Mouse (Mus musculus): ENCODE data around the gene Ppdpf. TPM values are rescaled to one million over a fixed set of nuclear protein-coding genes. Genes with fewer than 3 reads are reported as not detected.

The Ppdpf gene
- polyA plus RNA-seq, 1 experiment from 2014 or later = 442 TPM

DNA sequence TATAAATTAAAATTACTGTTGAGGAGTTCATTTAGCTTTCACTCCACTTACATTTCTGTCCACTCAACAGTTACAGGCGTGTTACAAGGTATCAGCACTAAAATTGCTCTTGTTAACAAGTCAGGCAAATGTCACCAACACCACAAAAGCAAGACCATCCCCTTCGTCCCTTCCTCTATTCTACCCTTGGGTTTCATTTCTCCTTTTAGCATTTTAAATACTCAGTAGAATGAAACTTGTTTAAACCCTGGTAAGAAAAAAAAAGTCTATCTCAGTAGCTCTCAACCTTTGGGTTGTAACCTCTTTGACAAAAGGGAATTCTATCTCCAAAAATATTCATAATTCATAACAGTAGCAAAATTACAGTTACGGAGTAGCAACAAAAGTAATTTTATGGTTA, 6.0 kb downstream of the Ppdpf start:
- H3K4me3 ChIP-seq (replicated peaks; ENCODE audit: low read depth, low read length) = no peak overlapping the region
- no peak overlapping the region for H3K4me2 ChIP-seq (ENCODE audit: low read length)
- DNase-seq (no peak), ATAC-seq (ENCODE audit: low FRiP score, low TSS enrichment) (no peak)
- H3K27me3 ChIP-seq (ENCODE audit: control insufficient read depth, insufficient read depth, low read length) = no peaks in the 10 kb centered on the region
- 80% methylated on average over 3 of the region's 3 CpGs for WGBS
- H3K4me1 ChIP-seq (ENCODE audit: control insufficient read depth, insufficient read depth, low read length) = peaks cover 8% of the 10 kb centered on the region
- H3K36me3 ChIP-seq (ENCODE audit: control insufficient read depth, insufficient read depth, low read length) = peaks cover 10% of the 10 kb centered on the region
- no peak overlapping the region for H3K9ac ChIP-seq (replicated peaks; ENCODE audit: low read length)
- no peak overlapping the region for H3K27ac ChIP-seq (replicated peaks; ENCODE audit: low read depth, low read length)
- H3K9me3 ChIP-seq (ENCODE audit: control insufficient read depth, low read length) = no peaks in the 10 kb centered on the region

DNA sequence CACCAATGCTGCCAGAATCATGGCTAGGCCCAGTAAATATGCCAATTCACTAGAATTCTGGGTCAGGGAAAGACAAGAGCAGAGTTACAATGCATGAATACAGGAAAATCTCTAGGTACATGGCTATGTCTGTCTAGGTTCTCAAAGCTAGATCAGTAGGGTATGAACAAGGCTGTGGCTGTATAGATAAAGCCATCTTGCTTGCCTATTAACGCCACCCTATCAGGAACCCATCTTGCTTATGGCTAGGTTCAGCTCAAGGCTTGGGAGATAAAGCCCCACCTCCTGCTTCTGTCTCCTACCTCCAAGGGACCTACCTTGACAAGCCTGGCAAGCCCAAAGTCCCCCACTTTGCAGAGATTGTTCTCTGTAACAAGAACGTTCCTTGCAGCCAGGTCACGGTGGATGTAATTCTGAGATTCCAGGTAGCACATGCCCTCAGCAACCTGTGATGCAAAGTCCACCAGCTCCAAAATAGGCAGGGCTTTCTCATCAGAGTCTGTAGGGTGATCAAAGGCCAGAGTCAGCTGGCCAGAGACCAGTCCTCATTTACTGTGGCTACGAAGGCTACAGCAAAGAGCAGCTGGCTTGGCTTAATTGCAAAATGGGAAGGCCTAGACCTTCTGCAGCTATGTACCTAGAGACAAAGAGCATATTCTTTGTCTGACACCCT, 9.7 kb downstream of the Ppdpf start:
- 94% methylated on average over 4 of the region's 4 CpGs for WGBS
- no peaks in the 10 kb centered on the region for H3K9me3 ChIP-seq (ENCODE audit: control insufficient read depth, low read length)
- no peak for ATAC-seq (ENCODE audit: low FRiP score, low TSS enrichment)

DNA sequence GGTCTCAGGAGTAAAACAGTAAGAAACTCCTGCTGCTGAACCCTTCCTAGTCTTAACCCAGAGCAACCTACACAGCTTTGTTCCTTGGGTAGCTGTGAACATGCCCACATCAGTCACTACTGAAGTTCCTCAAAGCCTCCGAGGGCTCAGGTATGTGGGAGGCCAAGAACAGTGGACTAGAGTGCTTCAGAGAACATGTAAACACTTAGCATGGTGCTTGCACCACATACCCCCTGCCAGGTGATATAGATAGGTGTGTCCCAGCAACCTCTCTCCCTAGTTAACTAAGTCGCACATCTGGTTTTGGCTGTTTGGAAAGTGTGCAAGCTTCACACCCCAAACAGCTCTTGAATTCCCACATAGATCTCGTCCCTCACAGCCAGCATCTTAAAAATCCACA, 14.6 kb downstream of the Ppdpf start:
- Histone ChIP-seq H3K4me3 (replicated peaks; ENCODE audit: low read depth, low read length) (no peak overlapping the region), H3K27ac (replicated peaks; ENCODE audit: low read depth, low read length) (no peak overlapping the region), H3K4me2 (ENCODE audit: low read length) (no peak overlapping the region), H3K4me1 (ENCODE audit: control insufficient read depth, insufficient read depth, low read length) (no peaks in the 10 kb centered on the region), H3K9ac (replicated peaks; ENCODE audit: low read length) (no peak overlapping the region), H3K27me3 (ENCODE audit: control insufficient read depth, insufficient read depth, low read length) (no peaks in the 10 kb centered on the region), H3K36me3 (ENCODE audit: control insufficient read depth, insufficient read depth, low read length) (no peaks in the 10 kb centered on the region), H3K9me3 (ENCODE audit: control insufficient read depth, low read length) (no peaks in the 10 kb centered on the region)
- ATAC-seq (ENCODE audit: low FRiP score, low TSS enrichment) (no peak), DNase-seq (no peak)
- WGBS = 90% methylated on average over 3 of the region's 3 CpGs

More for the DNA sequence above, 9.7 kb downstream of the Ppdpf start:
- no peak for DNase-seq
- Histone ChIP-seq H3K9ac (replicated peaks; ENCODE audit: low read length) (no peak overlapping the region), H3K27ac (replicated peaks; ENCODE audit: low read depth, low read length) (no peak overlapping the region), H3K36me3 (ENCODE audit: control insufficient read depth, insufficient read depth, low read length) (no peaks in the 10 kb centered on the region), H3K4me3 (replicated peaks; ENCODE audit: low read depth, low read length) (no peak overlapping the region), H3K27me3 (ENCODE audit: control insufficient read depth, insufficient read depth, low read length) (no peaks in the 10 kb centered on the region), H3K4me1 (ENCODE audit: control insufficient read depth, insufficient read depth, low read length) (no peaks in the 10 kb centered on the region), H3K4me2 (ENCODE audit: low read length) (no peak overlapping the region)

DNA sequence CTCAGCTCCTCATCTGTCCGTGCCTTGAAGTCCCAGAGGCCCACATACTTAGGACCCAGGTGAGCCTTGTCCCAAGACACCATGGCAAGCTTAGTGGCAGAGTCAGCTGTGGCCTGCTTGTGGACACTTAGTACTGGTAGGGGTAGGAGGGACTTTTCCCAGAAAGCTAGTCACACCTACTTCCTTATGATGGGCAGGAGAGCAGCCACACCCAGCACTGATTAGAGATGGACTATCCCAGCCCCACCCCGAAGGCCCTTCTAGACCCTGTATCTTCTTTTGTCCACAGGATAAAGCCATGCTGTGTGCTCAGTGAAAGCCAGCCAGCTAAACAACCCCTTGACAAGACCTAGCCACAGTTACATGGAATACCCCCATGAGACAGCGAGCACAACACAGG, 15.4 kb downstream of the Ppdpf start, which contains the start of gene Ptk6:
Gene Ptk6, minus strand, starts transcription at position 368 of the 400 bp plus-strand sequence.
- Histone ChIP-seq H3K4me1 (ENCODE audit: control insufficient read depth, insufficient read depth, low read length) (no peaks in the 10 kb centered on the region), H3K27ac (replicated peaks; ENCODE audit: low read depth, low read length) (no peak within 1 kb of the TSS), H3K4me2 (ENCODE audit: low read length) (no peak within 1 kb of the TSS), H3K36me3 (ENCODE audit: control insufficient read depth, insufficient read depth, low read length) (no peaks in the 10 kb centered on the region), H3K4me3 (replicated peaks; ENCODE audit: low read depth, low read length) (no peak within 1 kb of the TSS), H3K27me3 (ENCODE audit: control insufficient read depth, insufficient read depth, low read length) (no peaks in the 10 kb centered on the region), H3K9ac (replicated peaks; ENCODE audit: low read length) (no peak within 1 kb of the TSS), H3K9me3 (ENCODE audit: control insufficient read depth, low read length) (no peaks in the 10 kb centered on the region)
- 84% methylated on average over 3 of the region's 3 CpGs for WGBS
- ATAC-seq (ENCODE audit: low FRiP score, low TSS enrichment) = no peak
- no peak for DNase-seq

DNA sequence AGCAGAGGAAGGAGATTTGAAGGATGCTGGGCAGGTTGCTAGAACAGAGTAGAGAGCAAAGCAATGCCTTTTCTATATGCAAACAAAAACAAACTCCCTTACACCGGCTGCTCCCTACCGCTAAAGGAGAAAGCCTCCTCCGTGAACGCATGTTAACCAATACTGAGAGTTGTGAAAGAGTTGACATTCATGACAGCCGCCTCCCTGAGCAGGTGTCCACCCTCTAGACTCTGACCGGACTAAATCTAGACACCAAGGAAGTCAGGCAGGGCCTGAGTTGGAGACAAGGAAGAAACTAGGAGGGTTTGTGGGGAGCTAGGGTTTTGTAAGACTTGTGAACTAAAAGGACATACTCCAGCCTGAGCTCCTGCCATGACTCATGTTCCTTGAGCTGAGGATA, 15.8 kb downstream of the Ppdpf start:
- H3K4me1 ChIP-seq (ENCODE audit: control insufficient read depth, insufficient read depth, low read length) = no peaks in the 10 kb centered on the region
- no peaks in the 10 kb centered on the region for H3K27me3 ChIP-seq (ENCODE audit: control insufficient read depth, insufficient read depth, low read length)
- no peak overlapping the region for H3K9ac ChIP-seq (replicated peaks; ENCODE audit: low read length)
- no peaks in the 10 kb centered on the region for H3K36me3 ChIP-seq (ENCODE audit: control insufficient read depth, insufficient read depth, low read length)
- no peak for ATAC-seq (ENCODE audit: low FRiP score, low TSS enrichment)
- no peak overlapping the region for H3K4me3 ChIP-seq (replicated peaks; ENCODE audit: low read depth, low read length)
- WGBS = 84% methylated on average over 6 of the region's 6 CpGs
- H3K27ac ChIP-seq (replicated peaks; ENCODE audit: low read depth, low read length) = no peak overlapping the region
- no peaks in the 10 kb centered on the region for H3K9me3 ChIP-seq (ENCODE audit: control insufficient read depth, low read length)
- no peak overlapping the region for H3K4me2 ChIP-seq (ENCODE audit: low read length)
- no peak for DNase-seq

DNA sequence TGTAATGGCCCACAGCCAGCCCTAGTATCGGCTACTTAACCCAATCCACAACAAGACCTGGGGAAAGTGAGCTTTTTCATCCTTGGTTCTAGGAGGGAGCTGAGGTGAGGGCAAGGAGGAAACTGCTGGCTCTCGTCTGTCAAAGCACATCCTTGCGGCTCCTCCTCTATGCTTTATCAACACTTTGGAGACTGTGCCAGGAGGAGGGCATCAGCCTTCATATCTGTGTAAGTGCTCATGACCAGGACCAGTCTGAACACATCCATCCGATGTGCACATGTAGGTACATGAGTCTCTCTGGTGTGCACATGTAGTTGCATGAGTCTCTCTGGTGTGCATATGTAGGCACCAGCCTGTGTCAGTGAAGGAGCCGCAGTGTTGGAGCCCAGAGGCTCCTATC, 18.6 kb downstream of the Ppdpf start:
- Histone ChIP-seq H3K27me3 (ENCODE audit: control insufficient read depth, insufficient read depth, low read length) (no peaks in the 10 kb centered on the region), H3K36me3 (ENCODE audit: control insufficient read depth, insufficient read depth, low read length) (no peaks in the 10 kb centered on the region), H3K4me2 (ENCODE audit: low read length) (no peak overlapping the region), H3K4me1 (ENCODE audit: control insufficient read depth, insufficient read depth, low read length) (no peaks in the 10 kb centered on the region), H3K9me3 (ENCODE audit: control insufficient read depth, low read length) (no peaks in the 10 kb centered on the region), H3K27ac (replicated peaks; ENCODE audit: low read depth, low read length) (no peak overlapping the region), H3K9ac (replicated peaks; ENCODE audit: low read length) (no peak overlapping the region), H3K4me3 (replicated peaks; ENCODE audit: low read depth, low read length) (no peak overlapping the region)
- DNase-seq = no peak
- no peak for ATAC-seq (ENCODE audit: low FRiP score, low TSS enrichment)
- WGBS = 91% methylated on average over 5 of the region's 5 CpGs

DNA sequence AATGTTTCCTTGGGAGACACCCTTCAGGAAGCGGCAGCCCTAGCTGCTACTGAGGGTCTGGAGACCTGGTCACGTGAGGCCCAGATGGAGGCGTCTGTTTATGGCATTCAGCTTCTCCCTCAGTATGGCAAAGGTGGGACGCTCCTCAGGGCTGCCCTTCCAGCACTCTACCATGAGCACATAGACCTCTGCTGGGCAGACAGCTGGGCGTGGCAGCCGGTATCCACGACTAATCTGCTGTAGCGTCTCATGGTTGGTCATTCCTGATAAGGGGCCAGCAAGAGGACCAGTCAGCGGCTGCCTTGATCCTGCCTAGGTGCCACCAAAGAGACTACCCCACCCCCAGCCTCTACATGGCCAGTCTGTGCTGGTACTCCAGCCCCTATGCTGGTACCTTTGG, 19.1 kb downstream of the Ppdpf start:
- H3K4me2 ChIP-seq (ENCODE audit: low read length) = no peak overlapping the region
- no peak overlapping the region for H3K27ac ChIP-seq (replicated peaks; ENCODE audit: low read depth, low read length)
- no peaks in the 10 kb centered on the region for H3K9me3 ChIP-seq (ENCODE audit: control insufficient read depth, low read length)
- no peaks in the 10 kb centered on the region for H3K36me3 ChIP-seq (ENCODE audit: control insufficient read depth, insufficient read depth, low read length)
- H3K4me1 ChIP-seq (ENCODE audit: control insufficient read depth, insufficient read depth, low read length) = no peaks in the 10 kb centered on the region
- H3K4me3 ChIP-seq (replicated peaks; ENCODE audit: low read depth, low read length) = no peak overlapping the region
- no peak for DNase-seq
- H3K27me3 ChIP-seq (ENCODE audit: control insufficient read depth, insufficient read depth, low read length) = peaks cover 2% of the 10 kb centered on the region; the same call in 1 of the 2 replicates
- no peak overlapping the region for H3K9ac ChIP-seq (replicated peaks; ENCODE audit: low read length)
- 83% methylated on average over 9 of the region's 9 CpGs for WGBS
- no peak for ATAC-seq (ENCODE audit: low FRiP score, low TSS enrichment)

DNA sequence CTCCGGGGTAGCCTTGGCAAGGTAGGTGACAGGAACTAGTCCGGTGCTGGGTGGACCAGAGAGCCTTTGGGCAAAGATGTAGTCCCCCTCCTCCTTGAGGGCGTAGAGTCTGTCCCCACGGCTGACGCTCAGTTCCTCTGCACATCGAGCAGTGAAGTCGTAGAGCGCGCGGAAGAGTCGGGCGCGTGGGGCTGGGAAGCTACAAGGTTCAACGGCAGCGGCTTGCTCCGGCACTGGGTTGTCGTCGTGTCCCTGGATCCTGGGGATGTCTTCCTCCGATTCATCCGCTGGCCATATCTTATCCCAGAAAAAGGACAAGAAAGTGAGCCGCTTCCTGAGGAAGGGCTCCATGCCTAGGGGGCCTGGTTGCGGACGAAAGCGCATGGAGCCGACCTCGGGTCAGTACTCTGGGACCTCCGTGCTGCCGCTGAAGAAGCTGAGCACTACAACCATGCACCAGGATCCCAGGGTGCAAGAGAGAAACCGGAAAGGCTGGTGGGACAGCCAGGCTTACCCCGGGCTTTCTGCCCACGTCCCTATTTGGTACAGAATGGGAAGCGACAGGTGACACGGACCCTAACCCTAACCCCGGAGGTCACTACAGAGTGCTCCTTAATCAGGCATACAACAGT, 25.5 kb downstream of the Ppdpf start:
- H3K36me3 ChIP-seq (ENCODE audit: control insufficient read depth, insufficient read depth, low read length) = no peaks in the 10 kb centered on the region
- H3K27ac ChIP-seq (replicated peaks; ENCODE audit: low read depth, low read length) = no peak overlapping the region
- peaks cover 27% of the 10 kb centered on the region for H3K27me3 ChIP-seq (ENCODE audit: control insufficient read depth, insufficient read depth, low read length)
- H3K4me1 ChIP-seq (ENCODE audit: control insufficient read depth, insufficient read depth, low read length) = peaks cover 12% of the 10 kb centered on the region; the same call in 1 of the 2 replicates
- no peak overlapping the region for H3K9ac ChIP-seq (replicated peaks; ENCODE audit: low read length)
- 3% methylated on average over 34 of the region's 34 CpGs for WGBS
- no peaks in the 10 kb centered on the region for H3K9me3 ChIP-seq (ENCODE audit: control insufficient read depth, low read length)
- no peak for ATAC-seq (ENCODE audit: low FRiP score, low TSS enrichment)
- H3K4me3 ChIP-seq (replicated peaks; ENCODE audit: low read depth, low read length) = peak overlapping the region; percentile 18; the same call in 1 of the 2 replicates
- DNase-seq = peak; percentile 36
- H3K4me2 ChIP-seq (ENCODE audit: low read length) = peak overlapping the region; percentile 41

DNA sequence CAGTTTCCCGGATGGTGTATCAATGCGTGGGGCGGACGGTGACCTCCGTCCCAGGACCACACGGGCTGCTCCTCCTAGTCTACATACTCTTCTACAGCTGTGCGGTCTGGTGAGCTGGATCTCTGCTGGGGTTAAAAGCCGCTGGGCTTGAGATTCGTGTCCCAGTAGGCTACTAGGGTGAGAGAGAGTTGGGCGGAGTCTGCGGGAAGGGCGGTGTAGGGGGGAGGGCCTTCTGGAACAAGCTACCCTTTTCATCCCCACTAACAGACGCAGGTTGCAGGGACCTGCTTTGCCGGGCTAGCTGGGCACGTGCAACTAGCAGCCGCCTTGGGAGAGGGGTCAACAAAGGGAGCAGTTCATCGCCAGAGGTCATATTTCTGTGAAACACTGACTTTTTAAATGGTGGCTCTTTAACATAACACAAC, 26.0 kb downstream of the Ppdpf start, which contains the start of gene Srms:
Gene Srms, minus strand, starts transcription at position 165 of the 425 bp plus-strand sequence.
- Histone ChIP-seq H3K4me2 (ENCODE audit: low read length) (peak within 1 kb of the TSS; percentile 41), H3K4me1 (ENCODE audit: control insufficient read depth, insufficient read depth, low read length) (peaks cover 12% of the 10 kb centered on the region; the same call in 1 of the 2 replicates), H3K4me3 (replicated peaks; ENCODE audit: low read depth, low read length) (peak within 1 kb of the TSS; percentile 18; the same call in 1 of the 2 replicates), H3K27me3 (ENCODE audit: control insufficient read depth, insufficient read depth, low read length) (peaks cover 27% of the 10 kb centered on the region), H3K9ac (replicated peaks; ENCODE audit: low read length) (no peak within 1 kb of the TSS), H3K27ac (replicated peaks; ENCODE audit: low read depth, low read length) (no peak within 1 kb of the TSS), H3K9me3 (ENCODE audit: control insufficient read depth, low read length) (no peaks in the 10 kb centered on the region), H3K36me3 (ENCODE audit: control insufficient read depth, insufficient read depth, low read length) (no peaks in the 10 kb centered on the region)
- WGBS = 2% methylated on average over 17 of the region's 17 CpGs
- ATAC-seq (ENCODE audit: low FRiP score, low TSS enrichment) = no peak
- no peak for DNase-seq

Data from midbrain, embryonic 14.5 days (tissue).